Mouse (Mus musculus) neural tube, embryonic 11.5 days (tissue): ENCODE data around the gene Nr2f1. TPM values are rescaled to one million over a fixed set of nuclear protein-coding genes. Genes with fewer than 3 reads are reported as not detected.

Experiments used
- ATAC-seq: fragments of 200-750 bp; cut with Nextera tagmentation; 2 replicates; pipeline ENCODE4 v1.8.0; 2017; ENCODE audit warnings: moderate number of reproducible peaks, mild to moderate bottlenecking, moderate TSS enrichment, moderate library complexity; ENCODE audit not compliant: insufficient read depth, low FRiP score, low TSS enrichment
- DNase-seq: peaks from one replicate; pipeline ENCODE4 v3.0.0-alpha.2; 2015; ENCODE audit warnings: low spot score
- H3K27ac ChIP-seq: fragments of 300-500 bp; sonication (generic); 2 replicates; pipeline ENCODE4 v1.5.1; 2014; ENCODE audit warnings: low read depth, mild to moderate bottlenecking, low read length
- H3K27me3 ChIP-seq: fragments of 300-500 bp; sonication (generic); 2 replicates; pipeline ENCODE4 v1.6.1; 2014; ENCODE audit warnings: mild to moderate bottlenecking, low read length, mixed read lengths; ENCODE audit not compliant: control insufficient read depth, insufficient read depth
- H3K36me3 ChIP-seq: fragments of 300-500 bp; sonication (generic); 2 replicates; pipeline ENCODE4 v1.6.1; 2014; ENCODE audit warnings: mild to moderate bottlenecking, low read length, moderate library complexity, mixed read lengths; ENCODE audit not compliant: control insufficient read depth, insufficient read depth
- H3K4me1 ChIP-seq: fragments of 300-500 bp; sonication (generic); 2 replicates; pipeline ENCODE4 v1.6.1; 2014; ENCODE audit warnings: low read length, mixed read lengths; ENCODE audit not compliant: control insufficient read depth, insufficient read depth
- H3K4me2 ChIP-seq: fragments of 300-500 bp; sonication (generic); 2 replicates; pipeline ENCODE4 v1.6.1; 2014; ENCODE audit warnings: low read depth, mild to moderate bottlenecking, moderate library complexity
- H3K4me3 ChIP-seq: fragments of 300-500 bp; sonication (generic); 2 replicates; pipeline ENCODE4 v1.5.1; 2014; ENCODE audit warnings: low read depth, low read length
- H3K9ac ChIP-seq: fragments of 300-500 bp; sonication (generic); 2 replicates; pipeline ENCODE4 v1.6.1; 2014; ENCODE audit warnings: mild to moderate bottlenecking, low read length
- H3K9me3 ChIP-seq: fragments of 300-500 bp; sonication (generic); 2 replicates; pipeline ENCODE4 v1.6.1; 2016; ENCODE audit warnings: low read length; ENCODE audit not compliant: control insufficient read depth
- WGBS: fragments of 180-500 bp; shearing (Covaris S2); extraction: QIAGEN DNeasy Blood & Tissue Kit; methylation state at CpG from one replicate; pipeline ENCODE4 v1.1.7; 2014; 5-methylcytosine and 5-hydroxymethylcytosine counted together
- polyA plus RNA-seq: library from polyadenylated mRNA; unstranded; fragments of >200 nt; fragmentation: Nextera tagmentation; extraction: Ambion mirVana; gene quantifications from 2 replicates; pipeline ENCODE4 v1.2.1, GENCODE M21; 2014

Gene Nr2f1
- polyA plus RNA-seq, 1 experiment from 2014 or later, result 61.2 TPM

DNA sequence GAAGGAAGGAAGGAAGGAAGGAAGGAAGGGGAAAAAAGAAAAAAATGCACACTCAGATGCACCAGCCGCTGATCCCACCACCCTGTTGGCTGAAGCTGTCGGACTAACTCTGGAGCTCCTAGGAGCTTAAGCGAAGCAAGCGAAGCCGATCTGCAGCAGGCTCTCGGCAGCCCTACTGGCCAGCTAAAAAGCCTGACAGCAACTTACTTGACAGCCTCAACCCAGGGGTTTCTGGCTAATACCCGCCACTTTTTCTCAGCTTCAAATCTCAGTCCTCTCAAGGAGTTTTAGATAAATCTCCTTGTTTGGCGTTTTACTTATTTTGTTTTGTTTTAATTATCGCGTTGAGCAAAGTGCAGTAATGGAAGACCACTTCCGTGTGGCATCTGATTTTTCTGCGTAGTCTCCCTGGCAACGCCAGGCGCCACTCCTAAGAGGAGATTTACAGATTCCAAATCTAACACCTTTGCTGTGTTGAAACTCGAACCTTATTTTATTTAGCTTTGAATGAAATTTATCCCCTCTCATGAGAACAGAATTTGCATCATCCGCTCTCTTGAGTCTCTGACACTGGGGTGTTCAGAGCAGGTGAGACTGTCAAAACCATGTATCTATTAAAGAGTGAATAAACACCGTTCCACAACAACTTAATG is 27.4 kb downstream of the Nr2f1 start:
- no peak for DNase-seq
- H3K4me2 ChIP-seq, result peak overlapping the region; percentile 29
- H3K9ac ChIP-seq, result no peak overlapping the region
- H3K4me1 ChIP-seq, result peaks cover 7% of the 10 kb centered on the region; the same call in 1 of the 2 replicates
- peak overlapping the region; percentile 10; the same call in 1 of the 2 replicates for H3K4me3 ChIP-seq
- WGBS, result 2% methylated on average over 17 of the region's 17 CpGs
- H3K27me3 ChIP-seq, result peaks cover 50% of the 10 kb centered on the region
- ATAC-seq, result no peak
- no peaks in the 10 kb centered on the region for H3K36me3 ChIP-seq
- no peak overlapping the region for H3K27ac ChIP-seq
- H3K9me3 ChIP-seq, result no peaks in the 10 kb centered on the region

DNA sequence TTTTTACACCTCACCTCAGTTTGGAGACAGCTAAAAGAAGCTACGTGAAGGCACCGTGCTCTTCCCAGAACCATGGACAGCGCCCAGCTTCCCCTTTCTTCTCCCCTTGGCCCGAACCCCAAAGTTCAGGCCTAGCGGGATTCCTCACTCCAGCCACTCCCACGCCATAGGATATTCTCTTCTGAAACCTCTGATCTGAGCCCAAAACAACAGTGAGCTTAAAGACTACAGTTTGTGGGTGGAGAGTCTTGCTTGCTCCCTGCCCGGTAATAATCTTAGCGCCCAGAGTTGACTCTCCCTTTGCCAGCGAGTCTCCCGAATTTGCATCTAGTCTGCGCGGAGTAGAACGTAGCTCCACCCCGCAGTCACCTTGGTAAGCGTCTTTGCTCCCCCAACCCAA is 28.2 kb downstream of the Nr2f1 start:
- no peaks in the 10 kb centered on the region for H3K9me3 ChIP-seq
- peak overlapping the region; percentile 17 for H3K4me2 ChIP-seq
- peaks cover 49% of the 10 kb centered on the region for H3K27me3 ChIP-seq
- no peak overlapping the region for H3K4me3 ChIP-seq
- ATAC-seq, result peak; percentile 3; the same call in 1 of the 2 replicates
- 2% methylated on average over 15 of the region's 15 CpGs for WGBS
- peak; percentile 51 for DNase-seq
- H3K36me3 ChIP-seq, result no peaks in the 10 kb centered on the region
- peaks cover 7% of the 10 kb centered on the region; the same call in 1 of the 2 replicates for H3K4me1 ChIP-seq
- no peak overlapping the region for H3K9ac ChIP-seq
- H3K27ac ChIP-seq, result no peak overlapping the region

- Histone ChIP-seq H3K4me3 (no peak overlapping the region), H3K36me3 (no peaks in the 10 kb centered on the region), H3K4me2 (no peak overlapping the region), H3K27me3 (peaks cover 39% of the 10 kb centered on the region), H3K27ac (no peak overlapping the region), H3K9me3 (no peaks in the 10 kb centered on the region), H3K4me1 (peaks cover 7% of the 10 kb centered on the region; the same call in 1 of the 2 replicates), H3K9ac (no peak overlapping the region)
- 24% methylated on average over 4 of the region's 4 CpGs for WGBS
- DNase-seq (no peak), ATAC-seq (no peak)
Measured at GRCm38 (mm10) chr13:78168166-78168565, 31.4 kb downstream of the Nr2f1 start.

DNA sequence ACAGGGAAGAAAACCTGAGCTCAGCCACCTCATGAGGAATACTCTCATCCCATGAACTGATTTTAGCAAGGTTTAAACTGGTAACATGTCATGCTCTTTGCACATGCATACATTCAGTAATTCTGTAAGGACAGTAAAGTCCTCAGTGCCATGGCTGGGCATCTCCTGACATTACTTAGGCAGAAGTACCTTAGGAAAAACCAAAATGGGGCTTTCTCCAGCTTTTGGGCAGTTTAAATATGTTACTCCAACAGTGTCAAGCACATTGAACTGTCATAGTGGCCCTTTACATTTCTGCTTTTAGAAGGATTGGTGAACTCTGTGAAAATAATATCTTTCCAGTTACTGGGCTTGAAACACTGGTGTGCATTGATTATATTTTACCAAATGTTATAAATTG is 34.6 kb downstream of the Nr2f1 start:
- no peak for ATAC-seq
- H3K9ac ChIP-seq, result no peak overlapping the region

DNA sequence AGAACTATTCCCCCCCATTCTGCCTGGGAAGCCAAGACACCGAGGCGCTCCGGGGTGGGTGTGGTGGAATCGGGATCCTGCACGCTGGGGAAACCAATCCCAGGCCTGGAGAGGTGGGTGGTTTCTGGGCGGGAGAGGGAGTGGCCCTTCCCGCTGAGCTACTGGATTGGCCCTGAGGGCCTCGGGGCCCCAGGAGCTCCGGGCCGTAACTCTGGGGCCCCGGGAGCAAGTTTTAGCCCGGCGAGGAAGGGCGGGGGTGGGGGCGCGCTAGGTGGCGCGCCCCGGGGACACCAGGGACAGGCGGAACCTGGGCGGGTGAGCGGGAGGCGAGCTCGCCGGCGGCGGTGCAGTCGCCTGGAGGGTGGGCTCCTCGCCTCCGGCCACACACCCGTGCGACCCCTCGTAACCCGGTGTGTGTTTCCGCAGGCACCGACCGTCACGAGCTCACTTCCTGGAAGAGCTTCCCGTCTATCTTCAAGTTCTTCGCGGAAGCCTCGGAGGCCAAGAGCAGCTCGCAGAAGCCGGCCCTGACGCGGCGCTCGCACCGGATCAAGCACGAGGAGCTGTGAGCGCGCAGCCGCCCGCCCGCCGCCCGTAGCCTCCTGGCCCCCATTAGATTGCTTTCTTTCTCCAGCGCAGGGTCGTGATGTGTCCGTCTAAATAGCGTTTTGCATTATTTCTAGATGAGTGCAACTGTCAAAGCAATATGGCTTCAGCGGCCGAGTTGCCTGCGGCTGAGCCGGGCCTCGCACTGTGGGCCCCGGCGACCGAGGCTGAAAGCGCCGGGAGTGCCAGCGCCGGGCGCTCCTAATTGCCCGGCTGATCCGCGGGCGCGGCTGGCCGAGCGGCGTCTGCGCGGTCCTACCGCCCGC is 36.2 kb downstream of the Nr2f1 start:
- peak; percentile 93 for ATAC-seq
- under 1% methylated on average over 86 of the region's 86 CpGs for whole genome bisulfite sequencing
- Histone ChIP-seq H3K27ac (peak overlapping the region; percentile 90), H3K36me3 (no peaks in the 10 kb centered on the region), H3K9me3 (no peaks in the 10 kb centered on the region), H3K4me1 (0 out of 2 replicates have a peak, but pooled peaks cover 3% of the 10 kb centered on the region), H3K4me3 (peak overlapping the region; percentile 57), H3K9ac (peak overlapping the region; percentile 79), H3K4me2 (peak overlapping the region; percentile 62), H3K27me3 (peaks cover 16% of the 10 kb centered on the region)
- peak; percentile 90 for DNase-seq

More for the DNA sequence above, 34.6 kb downstream of the Nr2f1 start:
- Histone ChIP-seq H3K4me2 (no peak overlapping the region), H3K4me1 (0 out of 2 replicates have a peak, but pooled peaks cover 3% of the 10 kb centered on the region), H3K27me3 (peaks cover 17% of the 10 kb centered on the region), H3K9me3 (no peaks in the 10 kb centered on the region), H3K4me3 (no peak overlapping the region), H3K36me3 (no peaks in the 10 kb centered on the region), H3K27ac (no peak overlapping the region)
- no peak for DNase-seq

DNA sequence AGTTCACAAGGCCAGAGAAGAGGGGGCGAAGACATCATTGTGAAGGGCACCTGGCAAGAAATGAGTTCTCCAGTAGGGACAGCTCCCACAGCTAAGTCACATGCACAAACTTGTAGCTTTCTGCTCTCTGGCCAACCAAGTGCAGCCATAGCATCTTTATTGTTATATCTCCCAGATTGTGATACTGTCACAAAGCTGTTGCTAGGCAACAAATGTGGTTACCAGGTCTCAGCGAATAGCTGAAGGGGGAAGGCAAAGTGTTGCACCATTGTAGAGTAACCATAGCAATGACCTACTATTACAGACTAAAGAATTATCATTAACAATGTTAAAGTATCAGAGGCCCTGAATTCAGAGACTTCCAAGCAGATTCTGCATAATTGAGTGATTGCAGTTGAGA is 37.4 kb downstream of the Nr2f1 start:
- H3K4me3 ChIP-seq, result no peak overlapping the region
- H3K36me3 ChIP-seq, result no peaks in the 10 kb centered on the region
- WGBS, result 35% methylated on average over 2 of the region's 2 CpGs
- no peaks in the 10 kb centered on the region for H3K4me1 ChIP-seq
- no peaks in the 10 kb centered on the region for H3K9me3 ChIP-seq
- H3K9ac ChIP-seq, result no peak overlapping the region
- DNase-seq (peak; percentile 56), ATAC-seq (peak; percentile 56)
- no peak overlapping the region for H3K27ac ChIP-seq
- peaks cover 11% of the 10 kb centered on the region for H3K27me3 ChIP-seq
- H3K4me2 ChIP-seq, result no peak overlapping the region

DNA sequence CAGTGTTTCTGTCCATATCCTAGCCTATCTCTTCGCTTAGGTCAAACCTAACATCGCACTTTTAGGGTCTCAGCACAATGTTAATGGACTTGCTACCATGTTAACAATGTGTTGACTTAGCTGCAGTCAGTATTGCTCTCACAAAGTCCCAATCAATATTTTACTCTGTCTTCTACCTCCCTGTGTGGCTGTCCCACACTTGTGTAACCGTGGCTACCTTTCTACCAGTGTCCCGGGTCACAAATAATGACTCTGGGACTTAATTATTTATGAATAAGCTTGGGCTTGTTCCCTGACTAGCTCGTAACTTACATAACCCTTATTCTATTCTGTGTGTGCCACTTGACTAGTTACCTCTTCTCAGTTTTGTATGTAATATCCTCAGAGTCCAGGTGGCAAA is 42.1 kb downstream of the Nr2f1 start:
- no peak overlapping the region for H3K4me3 ChIP-seq
- ATAC-seq (no peak), DNase-seq (no peak)
- H3K9ac ChIP-seq, result no peak overlapping the region
- H3K27me3 ChIP-seq, result 0 out of 2 replicates have a peak, but pooled peaks cover 2% of the 10 kb centered on the region
- H3K4me1 ChIP-seq, result no peaks in the 10 kb centered on the region
- 79% methylated on average over 5 of the region's 5 CpGs for WGBS
- H3K9me3 ChIP-seq, result no peaks in the 10 kb centered on the region
- H3K4me2 ChIP-seq, result no peak overlapping the region
- no peak overlapping the region for H3K27ac ChIP-seq
- no peaks in the 10 kb centered on the region for H3K36me3 ChIP-seq
